Mouse (Mus musculus) frontal cortex, postnatal 25 days (tissue): ENCODE measurements around the gene Ldlrad3.

Experiments used
- DNase-seq, 2 experiments: peaks; one replicate each; pipeline ENCODE4 v3.0.0; 2022; ENCODE audit warnings: low spot score in 2 of 2

The Ldlrad3 gene

GRCm38 (mm10) chr2:101905534-101906378 lies 280.4 kb downstream of the Ldlrad3 start:
- DNase-seq = peak; percentile 76 to 78

DNA sequence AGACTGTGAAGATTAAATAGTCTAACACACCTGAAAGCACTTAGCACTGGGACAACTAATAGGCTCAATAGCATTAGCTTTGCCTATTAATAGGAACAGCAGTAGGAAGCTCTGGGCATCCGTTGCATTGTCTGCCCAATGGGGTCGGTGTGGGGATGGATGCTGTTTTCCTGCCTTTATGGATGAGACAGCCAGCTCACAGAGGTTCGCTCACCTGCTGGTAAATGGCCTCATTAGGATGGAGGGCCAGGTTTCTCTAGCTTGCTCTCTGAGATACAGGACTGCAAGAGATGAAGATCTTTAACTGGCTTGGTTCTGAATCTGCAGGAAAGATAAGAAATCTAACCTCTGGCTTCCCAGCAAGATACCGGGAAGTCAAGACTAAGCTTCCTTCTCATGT lies 284.0 kb downstream of the Ldlrad3 start:
- DNase-seq = no peak
